7 mouse cellular contexts compared by ENCODE assay signal in genomic region chr8:80314826-80315225, GRCm38 (mm10).
DNase-seq lines count a peak whose midpoint lies in the region; ATAC-seq and TF ChIP-seq lines count a peak whose summit lies in the region.

No protein-coding gene starts in this region.

- H3K4me3 ChIP-seq in forebrain, embryonic 12.5 days (replicated peaks): no peak overlapping the region
- H3K4me3 ChIP-seq in kidney, adult 2 months (ENCODE audit: insufficient read depth, low read depth, low read length): no peak overlapping the region

- WGBS in forebrain, embryonic 12.5 days: under 1% methylated on average over 7 of the region's 7 CpGs
- 17% methylated on average over 7 of the region's 7 CpGs for WGBS in kidney, adult 2 months

- TF ChIP-seq POLR2A in kidney, adult 2 months (IDR thresholded peaks at IDR 0.05; ENCODE audit: low read depth, low read length): no peak

- TF ChIP-seq CTCF in kidney, adult 2 months (conservative IDR thresholded peaks at IDR 0.05; ENCODE audit: insufficient read depth, insufficient read length, low read depth, low read length): no peak

- peaks cover 41% of the 10 kb centered on the region for H3K27me3 ChIP-seq in forebrain, embryonic 12.5 days
- H3K27me3 ChIP-seq in kidney, adult 2 months (replicated peaks; ENCODE audit: control insufficient read depth, insufficient read depth, low read length): no peaks in the 10 kb centered on the region; the same call in 1 of the 2 replicates

- H3K9ac ChIP-seq in forebrain, embryonic 12.5 days: 0 out of 2 replicates have a peak overlapping the region, but pooled peaks have one; percentile 25

- H3K27ac ChIP-seq in forebrain, embryonic 12.5 days: peak overlapping the region; percentile 61; the same call in 1 of the 2 replicates
- H3K27ac ChIP-seq in kidney, adult 2 months (ENCODE audit: insufficient read depth, low read depth, low read length): no peak overlapping the region

- no peaks in the 10 kb centered on the region for H3K36me3 ChIP-seq in forebrain, embryonic 12.5 days (replicated peaks)
- H3K36me3 ChIP-seq in kidney, adult 2 months (ENCODE audit: control insufficient read depth, insufficient read depth, low read length): no peaks in the 10 kb centered on the region

- ATAC-seq in forebrain, embryonic 12.5 days (ENCODE audit: low FRiP score): peak; percentile 81
- no peak for ATAC-seq in CD4-positive, CD25-positive, alpha-beta regulatory T cell, adult 4 months

- H3K4me1 ChIP-seq in forebrain, embryonic 12.5 days: peaks cover 24% of the 10 kb centered on the region
- no peaks in the 10 kb centered on the region for H3K4me1 ChIP-seq in kidney, adult 2 months (ENCODE audit: control insufficient read depth, insufficient read depth, low read length)

- peak; percentile 5 for DNase-seq in urinary bladder, postnatal 25 days (ENCODE audit: low spot score)
- DNase-seq in urinary bladder, adult 18-20 months (ENCODE audit: low spot score in 2 of 2): no peak
- peak; percentile 34 for DNase-seq in kidney, adult 2 months
- peak; percentile 79 for DNase-seq in lung, postnatal 10 days
- peak; percentile 74 for DNase-seq in retina, postnatal 1 day

- H3K9me3 ChIP-seq in forebrain, embryonic 12.5 days: no peaks in the 10 kb centered on the region

- H3K4me2 ChIP-seq in forebrain, embryonic 12.5 days: peak overlapping the region; percentile 46

Comparison
In these comparisons a context has a peak if more than half of its experiments do, and no peak if none do; other contexts are left out.
1. DNase-seq: peak in urinary bladder, postnatal 25 days (single experiment), kidney, adult 2 months (single experiment), lung, postnatal 10 days (single experiment) and retina, postnatal 1 day (single experiment); none in urinary bladder, adult 18-20 months (0 of 2).